Mouse (Mus musculus) urinary bladder, postnatal 14 days (tissue): ENCODE results near the gene Pdzd7.
A peak's percentile ranks its signal among the peaks of the same experiment; 100 is the strongest.

ENCODE experiments used
- DNase-seq: peaks from one replicate; pipeline ENCODE4 v3.0.0; 2021; ENCODE audit warnings: low spot score

Pdzd7 gene

GRCm38 (mm10) chr19:45045651-45046050 is at the start of gene Pdzd7:
Pdzd7 (minus strand) TSS chr19:45045717.
- DNase-seq, result no peak

- DNase-seq, result peak; percentile 61
Observed at GRCm38 (mm10) chr19:45081841-45082550, 36.5 kb upstream of the Pdzd7 start.

GRCm38 (mm10) chr19:45081279-45081678 is 35.8 kb upstream of the Pdzd7 start:
- DNase-seq, result peak; percentile 76

GRCm38 (mm10) chr19:45080711-45081110 is 35.2 kb upstream of the Pdzd7 start:
- DNase-seq, result no peak

GRCm38 (mm10) chr19:45079769-45080515 is 34.4 kb upstream of the Pdzd7 start:
- peak; percentile 85 for DNase-seq

GRCm38 (mm10) chr19:45078971-45079764 is 33.7 kb upstream of the Pdzd7 start:
- DNase-seq, result peak; percentile 29

- DNase-seq, result no peak
Observed at GRCm38 (mm10) chr19:45077742-45078645, 32.5 kb upstream of the Pdzd7 start.

GRCm38 (mm10) chr19:45076586-45077510 is 31.3 kb upstream of the Pdzd7 start:
- peak; percentile 73 for DNase-seq

GRCm38 (mm10) chr19:45076036-45076575 is 30.6 kb upstream of the Pdzd7 start:
- no peak for DNase-seq

- peak; percentile 35 for DNase-seq
Observed at GRCm38 (mm10) chr19:45075323-45076035, 30.0 kb upstream of the Pdzd7 start.

GRCm38 (mm10) chr19:45074580-45075322 is 29.2 kb upstream of the Pdzd7 start, which contains the start of gene Kazald1:
Kazald1 (plus strand) TSS chr19:45075241.
- peak; percentile 96 for DNase-seq

GRCm38 (mm10) chr19:45073871-45074542 is 28.5 kb upstream of the Pdzd7 start:
- DNase-seq, result peak; percentile 90

GRCm38 (mm10) chr19:45067758-45068510 is 22.4 kb upstream of the Pdzd7 start:
- no peak for DNase-seq

- DNase-seq, result no peak
Observed at GRCm38 (mm10) chr19:45067170-45067569, 21.7 kb upstream of the Pdzd7 start.

GRCm38 (mm10) chr19:45065226-45065625 is 19.7 kb upstream of the Pdzd7 start:
- no peak for DNase-seq

GRCm38 (mm10) chr19:45063565-45064292 is 18.2 kb upstream of the Pdzd7 start:
- peak; percentile 52 for DNase-seq

- DNase-seq, result no peak
Observed at GRCm38 (mm10) chr19:45058841-45059240, 13.3 kb upstream of the Pdzd7 start.
